Mouse (Mus musculus): ENCODE measurements around the gene Sf1.

GRCm38 (mm10) chr19:6408749-6409148 is 45.3 kb downstream of the Sf1 start:
- no peak for TF ChIP-seq CTCF (IDR thresholded peaks at IDR 0.05; ENCODE audit: low read depth)
- TF ChIP-seq EP300 (IDR thresholded peaks at IDR 0.05; ENCODE audit: low read depth) = no peak

Measured in liver, embryonic 14.5 days (tissue).